Mouse (Mus musculus): ENCODE data around the gene Utrn.
A peak's percentile ranks its signal among the peaks of the same experiment; 100 is the strongest.
"Not testable (repeated sequence)": the region's sequence is repeated elsewhere in the genome, so short reads cannot be mapped to it uniquely, and the experiment has no call there.

Utrn gene

GRCm38 (mm10) chr10:12662035-12662434 is 207.1 kb downstream of the Utrn start:
- DNase-seq = no peak

GRCm38 (mm10) chr10:12658023-12658744 is 211.0 kb downstream of the Utrn start:
- no peak for DNase-seq

DNA sequence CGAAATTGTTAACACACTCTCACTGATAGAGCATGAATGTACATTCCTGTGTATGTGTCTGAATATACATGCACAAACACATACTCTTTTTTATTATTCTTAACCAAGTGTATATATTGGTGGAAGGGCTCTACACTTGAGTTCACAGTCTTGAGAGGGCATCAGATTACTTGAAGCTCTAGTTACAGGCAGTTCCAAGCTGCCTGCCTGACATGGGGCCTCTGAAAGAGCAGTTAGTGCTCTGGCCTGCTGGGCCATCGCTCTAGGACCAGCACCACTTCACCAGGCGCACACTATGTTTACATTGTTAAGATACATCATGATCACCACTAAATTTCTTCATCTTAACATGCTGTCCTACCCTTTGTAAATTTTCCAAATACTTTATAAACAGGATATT is 216.2 kb downstream of the Utrn start:
- DNase-seq = no peak

- no peak for DNase-seq
Measured at GRCm38 (mm10) chr10:12646119-12646518, 223.0 kb downstream of the Utrn start.

GRCm38 (mm10) chr10:12643336-12643735 is 225.8 kb downstream of the Utrn start:
- DNase-seq = no peak

DNA sequence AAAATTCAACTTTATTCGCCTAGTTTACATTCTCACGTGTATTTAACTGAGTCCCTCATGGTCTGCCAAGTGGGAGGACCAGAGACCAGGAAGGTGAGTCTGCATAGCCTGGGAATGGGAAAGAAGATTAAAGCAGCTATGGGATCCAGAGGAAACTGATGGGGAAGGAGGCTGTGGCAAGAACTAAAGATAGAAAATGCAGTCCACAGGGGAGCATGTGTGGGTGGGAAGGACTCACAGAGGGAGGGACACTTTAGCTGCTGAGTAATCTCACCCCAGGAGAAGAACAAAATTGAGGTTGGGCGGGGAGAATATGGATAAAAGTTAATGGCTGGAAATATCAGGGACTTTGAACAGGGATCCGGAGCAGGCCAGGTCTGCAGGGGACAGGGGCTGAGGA is 229.5 kb downstream of the Utrn start:
- DNase-seq = no peak

- no peak for DNase-seq
Measured at GRCm38 (mm10) chr10:12633965-12634364, 235.2 kb downstream of the Utrn start.

DNA sequence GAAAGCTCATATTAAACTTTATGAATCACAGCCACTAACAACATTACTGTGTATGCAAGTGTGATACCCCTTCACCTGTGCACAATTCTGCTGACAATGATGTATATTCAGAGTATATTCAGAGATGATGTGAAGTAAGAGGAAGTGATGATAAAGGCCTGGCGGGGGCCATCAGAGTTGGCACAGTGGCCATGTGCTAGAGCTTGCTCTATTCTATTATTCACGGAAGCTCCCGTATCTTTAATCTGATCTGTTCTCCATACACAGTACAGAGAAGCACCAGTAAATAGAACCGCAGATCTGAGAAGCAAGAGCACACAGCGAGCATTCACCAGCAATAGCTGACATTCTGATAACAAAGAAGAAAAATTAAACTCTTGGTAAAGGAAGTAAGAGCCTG is 238.2 kb downstream of the Utrn start:
- DNase-seq = no peak

GRCm38 (mm10) chr10:12618397-12618796 is 250.8 kb downstream of the Utrn start:
- no peak for DNase-seq

- no peak for DNase-seq
Measured at GRCm38 (mm10) chr10:12615723-12616122, 253.4 kb downstream of the Utrn start.

DNA sequence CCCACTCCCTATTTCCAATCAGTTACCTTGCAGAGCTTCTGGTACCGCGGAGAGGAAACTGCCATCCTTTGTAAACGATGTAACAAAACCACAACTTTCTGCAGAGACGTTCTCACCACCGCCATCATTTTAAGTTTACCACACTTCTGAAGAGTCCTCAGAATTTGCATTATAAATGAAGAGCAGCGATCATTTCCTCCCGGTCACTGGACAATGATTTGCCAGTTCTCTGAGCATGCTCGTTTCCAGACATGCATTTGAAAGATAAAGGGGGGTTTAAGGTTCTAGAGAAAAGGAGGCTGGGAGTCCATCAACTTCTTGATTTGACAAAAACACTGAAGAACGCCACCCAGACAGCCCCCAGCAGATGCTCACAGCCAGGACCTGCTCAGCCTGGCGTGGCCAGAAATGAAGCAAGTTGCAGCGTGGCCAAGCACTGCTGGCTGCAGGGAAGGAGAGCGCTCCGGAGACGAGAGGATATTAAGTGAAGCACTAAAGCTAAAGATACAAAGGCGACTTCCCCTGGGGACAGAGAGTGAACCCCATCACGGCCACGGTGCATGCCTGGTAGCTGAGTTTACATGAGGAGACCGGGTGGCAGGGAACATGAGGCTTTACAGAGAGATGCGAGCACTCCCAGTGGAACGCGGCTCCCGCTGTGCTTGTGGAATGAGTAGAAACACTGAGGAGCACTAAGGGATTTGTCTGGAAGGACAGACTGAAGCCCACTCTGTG is 254.5 kb downstream of the Utrn start:
- DNase-seq = peak in 1 of 2 experiments; percentile 4

GRCm38 (mm10) chr10:12612235-12612863 is 256.8 kb downstream of the Utrn start:
- peak; percentile 5 to 15 for DNase-seq

GRCm38 (mm10) chr10:12609896-12610295 is 259.3 kb downstream of the Utrn start:
- DNase-seq = no peak

DNA sequence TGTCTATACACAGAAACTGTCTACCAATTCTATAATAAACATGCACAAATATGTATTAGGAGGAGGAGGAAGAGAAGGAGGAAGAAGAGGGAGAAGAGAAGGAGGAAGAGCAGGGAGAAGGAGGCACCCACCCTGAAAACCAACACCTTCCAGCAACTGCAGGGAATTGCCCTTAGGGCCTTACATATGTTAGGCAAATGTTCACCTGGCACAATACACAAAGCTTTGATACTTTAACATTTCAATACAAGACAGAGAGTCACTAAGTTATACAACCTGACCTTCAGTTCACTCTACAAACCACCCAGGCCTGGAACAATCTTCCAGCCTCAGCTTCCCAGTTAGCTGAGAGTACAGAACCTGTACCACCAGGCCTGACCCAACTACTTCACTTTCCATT is 260.5 kb downstream of the Utrn start:
- no peak for DNase-seq

GRCm38 (mm10) chr10:12607180-12607579 is 262.0 kb downstream of the Utrn start:
- not testable (repeated sequence) for DNase-seq

DNA sequence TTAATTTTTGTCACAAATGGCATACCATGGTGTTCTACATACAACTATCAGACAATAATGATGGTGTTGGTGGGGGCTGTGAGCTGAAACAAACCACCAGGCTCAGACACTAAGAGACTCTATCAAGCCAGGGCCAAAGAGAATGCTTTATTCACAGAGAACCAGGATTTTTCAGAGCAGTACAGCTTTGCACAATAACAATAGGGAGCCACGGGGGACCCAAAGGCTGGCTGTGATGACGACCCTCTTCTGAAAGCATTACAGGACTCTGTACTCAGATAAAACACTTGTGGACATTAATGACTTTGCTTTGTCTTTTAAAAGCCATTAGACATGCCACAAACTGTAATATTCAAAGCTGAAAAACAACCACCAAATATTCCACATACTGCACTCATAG is 273.8 kb downstream of the Utrn start:
- DNase-seq = no peak

GRCm38 (mm10) chr10:12594958-12595357 is 274.2 kb downstream of the Utrn start:
- no peak for DNase-seq

DNA sequence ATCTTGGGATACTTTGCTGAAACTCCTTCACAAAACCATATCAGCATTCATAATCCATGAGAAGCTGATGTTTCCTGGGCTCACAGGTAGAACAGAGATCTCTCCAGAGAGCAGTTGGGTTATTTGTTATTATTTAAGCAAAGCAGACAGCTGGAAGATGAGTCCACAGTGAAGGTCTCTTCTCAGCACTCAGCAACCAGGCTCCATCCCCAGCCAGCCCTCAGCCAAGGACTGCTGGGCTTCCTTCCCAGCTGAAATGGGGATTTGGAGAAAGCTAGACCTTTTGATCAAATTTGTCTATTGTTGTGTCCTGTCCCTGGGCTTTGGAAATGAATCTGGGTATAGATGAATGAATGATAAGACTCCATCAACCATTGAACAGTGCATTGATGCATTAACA is 276.1 kb downstream of the Utrn start:
- no peak for DNase-seq

- no peak for DNase-seq
Measured at GRCm38 (mm10) chr10:12591946-12592345, 277.2 kb downstream of the Utrn start.

DNA sequence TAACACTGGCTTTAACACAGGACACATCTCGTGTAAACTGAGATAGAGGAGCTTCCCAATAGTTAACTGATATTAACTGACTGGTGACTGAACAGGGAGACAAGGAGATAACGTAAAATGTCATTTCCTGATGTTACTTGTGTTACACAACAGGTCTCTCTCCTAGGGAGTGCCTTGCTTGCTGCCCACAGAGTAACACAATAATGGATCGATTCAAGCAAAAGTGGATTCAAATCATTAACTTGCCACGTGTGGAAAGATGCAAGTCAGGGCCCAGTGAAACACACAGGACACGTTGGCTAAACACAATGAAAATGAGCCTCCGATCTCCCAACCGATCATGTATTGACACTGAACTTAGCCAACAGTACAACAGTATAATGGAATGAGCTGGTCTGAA is 281.1 kb downstream of the Utrn start:
- no peak for DNase-seq

- no peak for DNase-seq
Measured at GRCm38 (mm10) chr10:12587318-12587717, 281.8 kb downstream of the Utrn start.

DNA sequence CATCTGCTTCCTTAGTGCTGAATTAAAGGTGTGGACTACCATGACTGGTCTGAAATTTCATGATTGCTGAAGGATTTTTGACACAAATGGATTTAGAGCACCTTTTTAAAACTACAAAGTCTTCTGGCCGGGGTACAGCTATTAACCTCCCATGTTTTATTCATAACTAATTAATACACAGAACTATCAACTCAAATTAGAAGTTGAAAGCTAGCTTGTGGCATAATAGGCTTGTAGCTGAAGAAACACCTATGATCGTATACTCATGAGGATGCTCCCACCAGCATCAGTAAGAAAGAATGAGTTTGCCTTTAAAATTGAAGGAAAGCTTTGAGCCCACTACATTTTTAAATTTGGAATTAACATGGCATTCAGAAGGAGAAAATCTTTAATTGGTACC is 282.3 kb downstream of the Utrn start:
- no peak for DNase-seq

DNA sequence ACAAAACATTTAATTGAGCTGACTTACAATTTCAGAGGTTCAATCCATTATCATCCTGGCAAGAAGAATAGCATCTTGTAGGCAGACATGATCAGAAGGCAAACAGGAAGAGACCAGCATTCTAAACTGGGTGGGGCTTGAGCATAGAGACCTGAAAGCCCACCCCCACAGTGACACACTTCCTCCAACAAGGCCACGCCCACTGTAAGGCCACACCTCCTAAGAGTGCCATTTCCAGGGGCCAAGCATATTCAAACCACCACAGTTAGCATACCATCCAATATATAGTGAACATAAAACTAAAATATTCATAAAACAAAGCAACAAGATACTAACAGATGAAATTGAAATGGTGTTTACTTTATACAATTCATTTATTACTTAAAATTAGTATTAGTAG is 283.0 kb downstream of the Utrn start:
- no peak for DNase-seq

DNA sequence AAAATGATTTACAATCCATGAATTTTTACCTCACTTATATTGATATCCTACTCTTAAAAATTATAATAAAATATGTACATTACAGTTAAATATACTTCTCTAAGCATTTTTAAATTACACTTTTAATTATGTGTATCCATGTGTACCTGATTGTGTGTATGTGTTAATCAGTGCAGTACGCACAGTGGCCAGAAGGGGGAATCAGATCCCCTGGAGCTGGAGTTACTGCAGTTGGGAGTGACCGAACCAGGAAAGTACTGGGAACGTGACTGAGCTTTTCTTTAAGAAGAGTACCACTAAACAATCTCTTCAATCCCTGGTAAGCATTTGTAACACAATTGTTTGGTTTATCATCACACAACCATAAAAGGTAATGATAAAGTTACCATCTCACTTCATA is 285.7 kb downstream of the Utrn start:
- DNase-seq = no peak
